Mouse (Mus musculus): ENCODE results near the gene Hmg20a.

- TF ChIP-seq CTCF (IDR thresholded peaks at IDR 0.05; ENCODE audit: low read depth, low read length), result no peak
- no peak for TF ChIP-seq POLR2AphosphoS5 (IDR thresholded peaks at IDR 0.05; ENCODE audit: insufficient replicate concordance, low read depth, low read length)
- TF ChIP-seq TAL1 (conservative IDR thresholded peaks at IDR 0.05; ENCODE audit: low read depth, low read length), result no peak
- TF ChIP-seq GATA1 (IDR thresholded peaks at IDR 0.05; ENCODE audit: borderline replicate concordance, low read length), result no peak
- no peak for TF ChIP-seq GATA2 (IDR thresholded peaks at IDR 0.05; ENCODE audit: borderline replicate concordance, low read depth, low read length)
These were observed 44.6 kb downstream of the Hmg20a start for GRCm38 (mm10) chr9:56463046-56463445.
